Mouse (Mus musculus) fat pad, adult 2 months (tissue): Measurements from ENCODE around the gene Dnajc8.

Experiments
- DNase-seq: peaks from one replicate; pipeline ENCODE4 v3.0.0-alpha.2; 2011; ENCODE audit warnings: low read depth, low spot score; ENCODE audit errors: extremely low read depth

Dnajc8 gene

DNA sequence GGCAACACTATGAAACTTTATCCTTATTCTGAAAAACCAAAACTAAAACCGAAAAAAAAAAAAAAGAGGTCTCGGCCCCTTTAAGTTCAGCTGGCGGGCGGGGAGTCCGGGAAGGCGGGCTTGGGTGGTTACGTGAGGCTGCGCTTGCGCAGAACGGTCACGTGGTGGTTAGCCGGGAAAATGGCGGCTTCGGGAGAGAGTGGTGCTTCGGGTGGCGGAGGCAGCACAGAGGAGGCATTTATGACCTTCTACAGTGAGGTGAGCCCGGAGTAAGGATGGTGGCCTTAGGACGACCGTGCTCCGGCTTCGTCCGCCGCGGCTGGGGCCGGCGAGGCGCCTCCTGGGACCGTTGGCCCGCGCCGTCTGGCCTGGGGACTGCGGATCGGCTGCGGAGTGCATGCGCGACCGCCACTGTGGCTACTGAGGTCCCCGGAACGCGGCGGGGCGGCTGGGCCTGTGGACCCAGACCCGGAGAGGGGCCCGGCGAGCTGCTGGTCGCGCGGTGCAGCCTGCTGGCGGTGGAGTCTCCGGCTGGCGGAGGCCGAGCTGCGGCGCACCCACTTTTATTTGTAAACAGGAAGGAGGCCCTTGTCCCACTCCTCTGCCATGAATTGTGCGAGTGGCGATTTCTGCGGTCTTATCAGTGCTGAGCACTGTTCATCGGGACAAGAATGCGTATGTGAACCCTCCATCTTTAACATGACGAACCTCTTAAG is at the start of gene Dnajc8:
TSS of gene Dnajc8 (plus strand) at position 145 of the 716 bp plus-strand sequence.
- no peak for DNase-seq

DNA sequence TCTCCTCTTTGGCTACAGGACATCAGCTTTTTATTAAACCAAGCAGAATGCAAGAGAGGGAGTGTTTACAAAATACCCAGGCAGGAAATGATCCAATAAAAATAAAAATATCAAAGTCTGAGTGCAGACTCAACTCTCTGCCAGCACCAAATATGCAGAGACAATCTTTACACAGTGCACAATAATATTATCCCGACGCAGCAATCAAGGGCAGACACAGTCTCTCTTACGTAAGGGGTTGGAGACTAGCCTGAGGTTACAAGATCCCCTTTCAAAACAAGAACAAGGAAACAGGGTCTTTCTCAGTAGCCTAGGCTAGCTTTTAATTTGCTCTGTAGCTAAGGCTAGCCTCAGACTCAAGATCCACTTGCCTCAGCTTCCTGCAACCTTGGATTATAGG is 46.8 kb upstream of the Dnajc8 start:
- no peak for DNase-seq

DNA sequence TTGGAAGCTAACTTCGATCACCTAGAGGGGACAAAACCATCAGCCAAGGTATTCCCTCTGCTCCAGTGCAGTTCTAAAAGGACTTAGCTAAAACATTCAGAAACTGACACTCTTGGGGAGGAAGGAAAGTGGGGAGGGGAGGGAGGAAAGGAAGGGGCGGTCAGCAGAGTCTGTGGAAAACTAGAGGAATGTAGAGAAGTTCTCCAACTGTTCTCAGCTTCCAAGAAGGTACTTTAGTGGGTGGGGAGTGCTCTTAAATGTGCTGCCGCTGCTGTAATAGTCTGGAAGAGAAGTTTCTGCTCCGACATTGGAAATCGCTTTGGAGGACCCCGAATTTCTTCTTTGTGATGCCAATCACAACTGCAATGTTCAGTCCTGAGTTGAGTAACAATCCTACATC is 46.4 kb upstream of the Dnajc8 start:
- DNase-seq: no peak

DNA sequence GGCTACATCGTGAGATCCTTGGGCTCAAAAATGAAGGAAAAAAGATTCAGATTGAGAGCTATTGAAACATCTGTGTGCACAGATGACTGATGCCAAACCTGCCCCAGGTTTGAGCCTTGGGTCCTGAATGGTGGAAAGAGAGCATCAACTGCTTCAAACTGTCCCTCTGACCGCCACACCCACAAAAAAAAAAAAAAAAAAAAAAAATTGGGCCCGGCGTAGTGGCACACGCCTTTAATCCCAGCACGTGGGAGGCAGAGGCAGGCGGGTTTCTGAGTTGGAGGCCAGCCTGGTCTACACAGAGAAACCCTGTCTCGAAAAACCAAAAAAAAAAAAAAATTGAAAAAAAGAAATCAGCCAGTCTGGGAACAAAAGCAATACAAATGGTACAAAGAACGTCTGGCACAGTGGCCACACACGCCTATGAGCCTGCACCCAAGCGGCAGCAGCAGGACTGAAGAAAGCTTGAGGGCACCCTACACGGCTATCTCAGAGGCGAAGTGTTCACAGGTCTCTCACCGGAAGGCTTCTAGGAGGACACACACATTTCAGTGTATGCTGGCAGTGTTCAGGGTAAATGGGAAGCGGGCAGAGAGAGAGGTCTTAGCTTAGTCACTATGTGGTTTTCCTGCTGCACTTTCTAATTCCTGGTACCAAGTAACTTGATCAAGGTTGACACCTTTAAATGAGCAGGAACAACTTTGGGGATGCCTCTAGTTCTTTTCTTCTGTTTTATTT is 44.9 kb upstream of the Dnajc8 start:
- DNase-seq: no peak

DNA sequence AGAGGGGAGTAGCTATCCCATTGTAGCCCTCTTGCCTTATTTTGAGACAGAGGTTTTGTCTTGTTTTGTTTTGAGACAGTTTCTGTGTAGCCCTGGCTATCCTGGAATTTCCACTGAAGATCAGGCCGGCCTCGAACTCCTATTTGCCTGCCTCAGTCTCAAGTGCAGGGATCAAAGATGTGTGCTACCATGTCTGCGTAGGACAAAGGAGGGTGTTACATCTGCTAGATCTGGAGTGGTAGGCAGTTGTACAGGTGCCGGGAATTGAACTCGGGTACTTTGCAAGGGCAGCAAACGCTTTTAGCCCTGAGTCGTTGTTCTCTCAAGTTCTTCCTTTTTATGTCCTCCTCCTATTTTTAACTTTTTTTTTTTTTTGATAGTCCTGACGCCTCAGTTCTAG is 44.3 kb upstream of the Dnajc8 start:
- no peak for DNase-seq

DNA sequence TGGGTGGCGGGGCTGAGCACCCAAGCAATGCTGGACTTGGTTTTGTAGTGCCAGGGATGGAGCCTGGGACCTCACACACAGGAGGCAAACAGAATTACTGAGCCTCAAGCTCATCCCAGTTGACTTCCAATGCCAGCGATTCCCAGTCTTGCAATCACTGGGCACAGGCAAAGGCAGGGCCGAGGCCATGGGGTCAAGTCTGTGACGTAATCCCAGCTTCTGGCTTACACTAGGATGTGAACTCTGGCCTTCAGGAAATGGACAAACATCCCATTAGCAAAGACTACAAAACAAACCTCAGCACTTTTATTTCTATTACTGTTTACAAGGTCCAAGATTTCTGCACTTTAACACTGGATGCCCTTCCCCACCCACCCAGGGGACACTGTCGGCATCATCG is 43.6 kb upstream of the Dnajc8 start:
- DNase-seq: no peak

DNA sequence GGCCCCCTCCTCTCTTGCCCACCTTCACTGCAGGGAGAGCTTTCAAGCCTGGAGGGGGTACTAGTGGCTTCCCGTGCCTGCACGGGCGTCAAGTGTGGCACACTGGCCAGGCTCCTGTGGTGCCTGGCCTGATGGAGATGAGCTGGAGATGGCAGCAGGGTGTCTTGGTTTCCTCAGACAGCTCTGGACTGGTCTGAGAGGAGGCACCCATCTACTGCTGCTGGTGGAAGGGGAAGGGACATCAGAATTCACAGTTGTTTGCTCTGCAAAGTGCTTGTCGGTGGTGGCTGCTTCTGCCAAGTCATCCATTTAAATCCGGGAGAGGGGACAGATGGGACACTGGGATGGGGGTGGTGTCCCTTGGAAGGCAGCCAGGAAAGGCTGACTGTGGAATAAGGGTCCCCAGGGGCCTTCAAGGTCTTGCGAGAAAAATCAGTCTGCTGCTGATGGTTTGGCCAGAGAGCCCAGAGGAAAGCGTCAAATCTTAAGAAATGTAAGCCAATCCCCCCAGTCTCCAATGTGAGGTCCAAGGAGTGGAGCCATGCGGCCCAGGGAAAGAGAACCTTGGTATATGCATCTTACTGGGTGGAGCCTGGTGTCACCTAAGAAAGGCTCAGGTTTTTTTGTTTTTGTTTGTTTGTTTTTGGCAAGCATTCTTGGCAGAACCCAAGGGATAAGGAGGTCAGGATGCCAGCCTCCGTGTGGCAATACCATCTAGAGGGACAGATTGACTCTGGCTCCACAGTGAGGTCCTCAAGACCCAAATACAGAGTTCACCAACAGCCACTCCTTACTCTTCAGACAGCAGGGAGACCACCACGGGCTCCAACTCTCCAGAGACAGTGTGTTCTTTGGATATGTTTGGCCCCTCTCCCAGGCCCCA is 42.9 kb upstream of the Dnajc8 start:
- no peak for DNase-seq

DNA sequence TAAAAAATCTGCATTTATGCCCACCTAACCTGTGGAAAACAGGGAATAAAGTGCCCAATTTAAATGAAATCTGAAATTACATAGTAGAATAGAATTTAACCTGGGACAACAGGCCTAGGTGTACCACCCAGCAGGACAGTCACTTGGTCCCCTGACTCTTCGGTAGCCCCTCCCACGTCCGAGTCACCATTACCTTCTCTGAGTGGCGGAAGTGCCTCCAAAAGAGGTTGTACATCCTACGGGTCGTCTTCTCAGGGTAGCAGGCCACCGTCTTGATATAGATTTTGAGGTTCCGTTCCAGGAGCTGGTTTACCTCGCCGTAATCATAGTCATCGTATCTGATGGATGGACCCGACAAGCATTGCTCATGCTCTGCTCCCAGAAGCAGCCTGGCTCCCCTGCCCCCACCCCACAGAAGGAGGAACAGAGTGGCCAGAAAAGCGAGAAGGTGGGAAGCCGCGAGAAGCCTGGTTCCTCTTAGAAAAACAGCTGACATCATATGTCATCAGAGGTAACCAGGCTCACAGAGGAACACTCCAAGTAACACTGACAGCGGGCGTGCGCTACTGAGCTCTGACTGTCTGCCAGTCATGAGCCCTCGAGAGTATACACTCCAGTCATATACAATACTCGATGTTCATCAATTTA is 41.0 kb upstream of the Dnajc8 start:
- DNase-seq: no peak

DNA sequence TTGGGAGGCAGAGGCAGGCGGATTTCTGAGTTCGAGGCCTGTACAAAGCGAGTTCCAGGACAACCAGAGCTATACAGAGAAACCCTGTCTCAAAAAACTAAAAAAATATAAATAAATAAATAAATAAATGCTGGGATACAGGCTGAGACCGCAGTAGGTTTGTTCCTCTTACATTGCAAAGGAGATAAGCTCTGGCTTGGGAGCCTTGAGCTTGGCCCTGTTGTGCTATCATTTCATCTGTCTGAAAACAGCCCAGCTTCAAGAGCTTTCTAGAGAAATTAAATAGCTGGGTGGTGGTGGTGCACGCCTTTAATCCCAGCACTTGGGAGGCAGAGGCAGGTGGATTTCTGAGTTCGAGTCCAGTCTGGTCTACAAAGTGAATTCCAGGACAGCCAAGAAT is 33.7 kb upstream of the Dnajc8 start:
- no peak for DNase-seq

DNA sequence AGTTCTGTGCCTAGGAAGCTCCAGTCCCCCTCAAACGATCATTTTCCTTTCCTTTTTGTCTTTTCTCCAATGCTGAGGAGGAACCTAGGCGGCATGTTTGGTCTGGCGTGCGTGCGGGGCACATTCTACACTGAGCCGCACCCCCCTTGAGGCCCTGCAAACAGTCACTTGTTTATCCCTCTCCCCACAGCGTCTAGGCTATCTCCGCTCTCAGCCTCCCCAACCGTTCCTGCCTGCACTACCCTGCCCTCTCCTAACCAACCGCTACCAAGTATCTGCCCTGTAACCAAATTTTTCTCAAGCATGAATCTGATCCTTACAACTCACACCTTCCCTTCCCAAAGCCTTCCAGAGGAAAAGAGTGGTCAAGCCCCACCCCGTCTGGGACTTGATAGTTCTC is 32.0 kb upstream of the Dnajc8 start:
- DNase-seq: no peak

DNA sequence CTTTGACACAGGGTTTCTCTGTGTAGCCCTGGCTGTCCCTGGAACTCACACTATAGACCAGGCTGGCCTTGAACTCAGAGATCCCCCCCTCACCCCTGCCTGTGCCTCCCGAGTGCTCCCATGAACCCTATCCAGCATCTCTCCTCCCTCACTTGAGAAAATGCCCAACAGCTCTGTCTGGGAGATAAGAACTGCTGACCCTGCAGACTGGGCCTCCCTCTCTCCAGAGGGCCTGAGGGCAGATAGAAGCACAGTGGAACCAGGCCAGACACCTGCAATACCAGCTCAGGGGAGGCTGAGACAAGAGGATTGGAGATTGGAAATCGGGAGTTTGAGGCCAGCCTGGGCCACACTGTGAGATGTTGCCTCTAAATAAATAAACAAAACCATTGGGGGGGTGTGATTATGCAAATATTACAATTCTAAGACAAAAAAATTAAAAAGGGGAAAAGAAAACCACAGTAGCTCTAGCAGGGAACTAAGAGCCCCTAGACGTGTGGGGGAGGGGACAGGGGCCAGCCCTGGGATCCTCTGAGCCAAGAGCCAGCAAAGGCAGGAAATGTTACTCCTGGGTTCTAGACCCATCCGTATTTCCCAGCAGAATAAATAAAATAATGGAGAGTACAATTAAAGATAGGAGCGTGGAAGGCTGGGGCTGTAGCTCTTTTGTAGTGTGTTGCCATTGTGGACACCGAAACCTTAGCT is 30.2 kb upstream of the Dnajc8 start:
- DNase-seq: no peak

DNA sequence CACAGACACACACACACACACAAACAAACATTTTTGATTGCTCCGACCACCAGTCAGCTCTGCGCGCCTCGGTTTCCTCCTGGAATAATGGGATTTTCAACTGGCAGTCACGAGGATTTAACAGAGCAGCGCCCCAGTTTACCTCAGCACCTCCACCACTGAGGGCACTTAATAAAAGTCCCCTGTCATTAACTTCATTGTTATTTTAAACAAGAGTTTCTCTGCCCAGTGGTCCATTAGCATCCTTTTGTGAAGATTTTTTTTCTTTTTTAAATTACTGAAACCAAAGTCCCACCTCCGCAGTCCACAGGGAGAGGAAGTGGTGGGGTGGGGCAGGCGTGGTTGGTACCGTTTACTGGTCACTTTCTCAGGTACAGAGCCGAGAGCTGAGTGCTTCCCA is 29.6 kb upstream of the Dnajc8 start:
- no peak for DNase-seq

DNA sequence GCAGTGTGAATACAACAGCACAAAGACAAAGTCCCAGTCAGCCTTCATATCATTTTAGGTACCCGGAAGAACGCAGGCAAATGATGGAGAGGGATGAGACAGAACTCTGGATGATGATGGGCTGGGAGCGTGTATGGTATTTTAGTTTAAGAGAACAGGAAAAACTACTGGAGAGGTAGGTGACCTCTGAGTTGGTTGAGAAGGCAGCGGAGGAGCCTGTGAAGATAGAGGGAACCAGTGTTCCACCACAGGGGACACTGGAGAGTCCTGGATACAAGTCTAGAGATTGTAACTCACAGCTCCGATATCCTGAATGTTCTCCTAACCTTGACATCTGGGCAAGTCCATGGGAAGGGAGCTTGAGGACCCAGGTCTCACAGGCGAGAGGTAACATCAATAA is 29.1 kb upstream of the Dnajc8 start:
- no peak for DNase-seq

DNA sequence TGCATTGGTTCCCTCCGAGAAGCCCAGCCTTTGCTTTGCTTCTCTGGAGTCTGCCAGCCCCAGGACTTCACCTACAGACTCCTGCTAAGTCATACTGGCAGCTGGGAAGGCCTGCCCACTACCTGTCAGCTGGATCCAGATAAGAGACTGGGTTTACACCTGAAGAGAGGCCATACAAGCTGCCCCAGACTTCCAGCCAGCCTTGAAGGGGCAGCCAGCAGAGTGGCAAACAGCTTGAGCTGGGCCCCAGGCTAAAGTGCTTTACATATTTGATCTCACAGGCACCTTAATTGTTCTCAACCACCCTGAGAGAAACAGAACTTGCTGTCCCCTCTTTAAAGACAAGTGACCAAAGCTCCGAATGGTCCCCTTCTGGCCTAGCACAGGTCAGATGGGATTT is 28.1 kb upstream of the Dnajc8 start:
- no peak for DNase-seq

DNA sequence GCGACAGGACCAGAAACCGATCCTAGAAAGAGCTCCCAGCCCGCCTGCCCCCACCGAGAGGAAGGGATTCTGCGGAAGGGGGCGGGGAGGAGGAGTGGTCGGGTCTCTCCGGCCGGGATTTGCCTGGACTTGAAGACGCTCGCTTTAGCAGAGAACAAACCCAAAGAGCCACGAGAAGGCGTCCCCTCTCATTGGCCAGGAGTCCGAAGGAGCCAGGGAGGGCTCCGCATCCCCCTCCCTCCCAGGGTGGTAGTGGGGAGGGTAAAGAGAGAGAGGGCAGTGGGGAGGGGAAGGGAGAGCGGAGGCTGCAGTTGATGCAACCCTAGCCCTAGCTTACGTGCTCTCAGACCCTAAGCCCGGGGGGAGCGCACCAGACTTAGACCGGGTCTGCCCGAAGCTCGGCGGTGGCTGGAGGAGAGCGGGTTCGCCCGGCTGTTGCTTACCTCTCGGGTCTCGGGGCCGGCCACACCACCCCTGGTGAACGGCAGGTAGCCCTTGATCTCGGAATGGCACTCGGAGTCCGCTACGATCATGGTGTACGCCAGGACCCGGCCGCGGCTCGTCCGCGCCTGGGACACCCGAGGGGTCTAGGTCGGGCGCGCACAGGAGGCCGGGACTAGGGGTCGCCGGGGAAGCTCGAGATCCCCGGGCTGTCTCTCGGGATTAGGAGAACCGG is 25.6 kb upstream of the Dnajc8 start:
- DNase-seq: no peak

DNA sequence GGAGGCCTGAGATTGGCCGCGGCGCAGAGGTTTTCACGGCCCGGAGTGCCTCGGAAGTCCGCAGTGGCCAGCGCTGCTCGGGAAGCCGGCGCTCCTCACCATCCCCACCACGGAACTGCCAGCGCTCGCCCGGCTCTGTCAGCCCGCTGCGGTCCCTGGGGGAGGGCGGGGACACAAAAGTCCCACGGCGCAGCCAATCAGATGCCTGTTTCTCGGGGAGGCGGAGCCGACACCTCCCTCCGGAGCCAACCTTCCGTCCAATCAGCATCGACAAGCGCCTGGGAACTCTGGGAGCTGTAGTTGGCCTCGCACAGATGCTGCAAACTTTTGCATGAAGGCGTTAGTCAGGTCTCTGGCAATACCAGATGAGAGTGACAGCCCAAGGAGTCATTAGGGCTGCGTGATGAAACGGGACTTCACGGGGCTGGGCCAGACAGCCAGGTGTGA is 25.0 kb upstream of the Dnajc8 start, which contains the start of gene Sesn2:
TSS of gene Sesn2 (minus strand) at position 150 of the 447 bp plus-strand sequence.
- DNase-seq: peak; percentile 92

DNA sequence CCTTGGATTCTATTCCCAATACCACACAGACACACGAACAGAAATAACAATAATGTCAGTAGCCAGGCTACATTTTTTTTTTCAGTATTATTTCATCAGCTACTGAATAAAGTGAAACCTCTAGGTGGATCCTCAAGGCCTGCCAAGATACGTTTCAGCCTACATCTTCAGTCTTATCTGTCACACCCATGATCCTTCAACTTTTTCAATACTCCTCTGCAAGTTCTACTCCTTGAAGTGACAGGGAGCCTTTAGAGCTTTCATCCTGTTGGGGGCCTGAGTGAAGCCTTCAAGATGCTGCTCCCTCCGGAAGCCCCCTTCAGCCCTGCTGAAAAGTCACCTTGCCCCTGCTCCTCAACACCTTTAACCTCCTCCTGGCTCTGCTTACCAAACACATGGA is 23.3 kb upstream of the Dnajc8 start:
- no peak for DNase-seq

DNA sequence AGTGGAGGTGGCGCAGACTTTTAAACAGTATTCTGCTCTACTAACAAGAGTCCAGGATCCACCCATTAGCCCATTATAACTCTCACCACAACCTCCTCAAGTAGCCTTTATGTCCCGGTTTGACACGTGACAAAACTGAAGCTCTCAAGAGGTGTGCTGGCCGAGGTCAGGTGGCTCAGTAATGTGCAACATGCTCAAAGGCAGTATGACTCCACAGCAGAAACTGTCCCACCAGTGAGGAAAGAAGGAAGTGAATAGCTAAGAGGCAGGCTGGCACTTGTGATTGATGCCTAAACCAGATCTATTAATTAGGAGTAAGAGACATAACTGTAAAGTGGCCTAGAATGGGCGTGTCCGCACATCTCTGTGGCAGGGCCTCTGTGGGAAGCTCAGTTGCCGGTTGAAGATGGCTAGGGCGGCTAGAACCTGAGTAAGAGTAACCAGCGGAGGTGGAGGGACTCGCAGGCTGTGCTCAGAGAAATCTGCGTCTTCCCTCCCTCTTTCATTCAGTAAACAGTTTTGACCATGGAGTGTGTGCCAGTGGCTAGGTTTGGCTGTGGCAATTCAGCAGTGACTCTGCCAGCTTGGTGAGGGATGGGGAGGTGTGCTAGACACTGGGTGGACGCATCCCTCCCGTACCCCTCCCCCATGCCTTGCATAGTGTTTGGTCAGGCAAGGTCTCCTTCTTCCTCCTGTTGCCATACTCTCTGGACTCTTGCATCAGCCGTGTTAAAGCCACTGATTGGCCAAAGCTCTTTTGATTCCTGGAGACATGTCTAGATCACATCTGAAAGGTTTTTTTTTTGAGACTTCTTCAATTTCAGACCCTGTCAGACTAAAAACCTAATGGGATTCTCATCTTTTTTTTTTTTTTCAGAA is 21.7 kb upstream of the Dnajc8 start:
- DNase-seq: no peak

DNA sequence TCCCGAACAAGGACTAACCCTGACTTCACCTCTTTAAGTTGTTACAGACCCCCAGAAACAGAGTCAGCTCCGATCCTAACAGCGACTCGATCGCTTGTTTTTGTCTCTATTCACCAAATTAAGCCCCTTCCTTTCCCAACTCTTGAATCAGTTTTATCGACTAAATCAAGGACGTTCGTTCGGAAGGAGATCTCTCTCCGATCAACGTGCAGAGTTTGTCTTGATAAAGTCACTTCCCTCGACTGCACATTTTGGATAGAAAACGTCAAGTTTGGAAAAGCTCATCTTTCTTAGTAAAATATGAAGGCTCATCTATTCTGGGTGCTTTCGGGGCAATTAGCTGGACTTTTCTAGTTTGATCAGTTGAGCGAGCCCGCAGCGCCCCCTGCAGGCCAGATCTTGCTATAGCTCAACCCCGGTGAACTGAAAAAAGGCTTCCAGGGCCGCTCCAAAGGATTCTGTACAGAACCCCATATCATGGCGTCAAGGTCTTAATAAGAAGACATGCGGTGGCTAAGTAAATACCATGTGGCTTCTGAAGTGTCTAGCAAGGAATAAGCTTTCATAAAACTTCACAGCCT is 20.7 kb upstream of the Dnajc8 start:
- DNase-seq: no peak
